Mouse (Mus musculus) heart, postnatal 36 days (tissue): ENCODE results near the gene Ilf3. TPM values are rescaled to one million over a fixed set of nuclear protein-coding genes. Genes with fewer than 3 reads are reported as not detected.
A peak's percentile ranks its signal among the peaks of the same experiment; 100 is the strongest.
"Not testable (repeated sequence)": the region's sequence is repeated elsewhere in the genome, so short reads cannot be mapped to it uniquely, and the experiment has no call there.

Source experiments
- DNase-seq, 2 experiments: peaks; one replicate each; pipeline ENCODE4 v3.0.0; 2021 to 2022
- intact Hi-C: fragments of 180-260 bp; cut with DNase I; formaldehyde crosslinking; loops from one replicate; pipeline ENCODE4 v1.15.1; 2025
- total RNA-seq, 2 experiments: library from RNA; stranded (reverse); gene quantifications; 2 replicates each; pipeline ENCODE4 v1.2.3; 2021

The Ilf3 gene
- total RNA-seq = 10 to 100 TPM; 28.9 to 29.0 TPM

GRCm38 (mm10) chr9:21367357-21368111, at the start of gene Ilf3:
Ilf3 (plus strand) TSS chr9:21367871.
- intact Hi-C loops = loop anchor here (2.0 kb wide), 2 partner anchors 43 to 101 kb away; partner anchors contain the start of gene Qtrt1
- DNase-seq = peak; percentile 99 to 100

GRCm38 (mm10) chr9:21318792-21319191, 48.9 kb upstream of the Ilf3 start:
- DNase-seq = no peak
- intact Hi-C loops = no loop called here

- DNase-seq = no peak
- intact Hi-C loops = no loop called here
These were observed 48.2 kb upstream of the Ilf3 start for GRCm38 (mm10) chr9:21319503-21319902.

DNA sequence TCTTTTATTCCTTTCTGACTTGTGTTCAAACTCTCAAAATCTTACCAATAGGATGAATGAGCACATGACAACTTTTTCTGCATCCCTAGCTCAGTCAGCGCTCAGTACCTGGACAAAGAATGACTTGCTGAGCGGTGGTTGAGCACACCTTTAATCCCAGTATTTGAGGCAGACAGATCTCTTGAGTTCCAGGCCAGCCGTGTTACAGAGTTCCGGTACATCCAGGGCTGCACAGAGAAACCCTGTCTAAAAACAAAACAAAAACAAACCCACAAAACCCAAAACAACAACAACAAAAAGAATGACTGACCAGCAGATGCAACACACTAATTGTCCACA, 47.4 kb upstream of the Ilf3 start:
- intact Hi-C loops = no loop called here
- DNase-seq = no peak

DNA sequence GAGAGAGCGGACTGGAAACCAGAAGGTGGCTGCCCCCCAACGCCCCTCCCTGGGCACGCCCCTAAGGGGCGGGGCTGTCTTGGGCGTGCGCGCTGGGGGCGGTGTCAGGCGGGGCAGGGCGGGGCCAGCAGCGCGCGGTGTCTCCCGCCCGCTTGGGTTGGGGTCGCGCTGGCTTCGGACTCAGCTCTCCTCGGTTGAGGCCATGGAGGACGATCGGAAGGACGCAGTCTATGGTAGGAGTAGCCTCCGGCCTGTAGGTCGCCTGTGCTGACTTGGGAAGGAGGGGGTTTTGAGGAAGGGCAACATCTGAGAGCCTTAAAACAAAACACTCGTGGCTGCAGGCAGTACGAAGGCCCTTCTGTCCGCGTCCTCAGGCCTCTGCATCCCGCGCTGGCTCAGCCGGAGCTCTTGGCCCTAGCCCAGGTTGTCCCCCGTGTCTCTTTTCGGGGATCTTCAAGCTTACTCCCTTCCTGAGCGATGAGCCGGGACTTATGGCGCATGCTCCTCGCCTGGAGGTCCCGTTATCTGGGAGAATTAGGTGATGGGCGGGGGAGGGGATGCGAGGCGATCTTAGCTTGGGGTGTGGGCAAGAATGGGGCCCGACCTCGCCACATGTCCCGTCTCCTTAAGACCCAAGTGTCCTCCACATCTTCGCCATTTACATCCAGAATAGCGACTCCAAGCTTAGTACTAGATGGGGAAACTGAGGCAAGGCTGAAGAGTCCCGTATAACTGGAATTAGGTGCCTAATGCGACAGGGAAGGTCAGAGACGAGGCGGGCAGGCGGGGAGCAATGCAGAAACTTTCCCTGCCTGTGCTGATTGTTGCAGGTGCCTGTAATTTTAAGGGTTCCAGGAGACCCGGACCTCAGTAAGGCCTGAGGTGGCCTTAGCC, 46.8 kb upstream of the Ilf3 start, which contains the start of gene Slc44a2:
Slc44a2 (plus strand) TSS at position 80 of the 894 bp plus-strand sequence.
- peak; percentile 91 to 93 for DNase-seq
- intact Hi-C loops = no loop called here

- peak; percentile 51 to 55 for DNase-seq
These were observed 46.2 kb upstream of the Ilf3 start for GRCm38 (mm10) chr9:21321513-21321835.

GRCm38 (mm10) chr9:21322211-21322916, 45.3 kb upstream of the Ilf3 start:
- intact Hi-C loops = no loop called here
- DNase-seq = no peak

More at GRCm38 (mm10) chr9:21321513-21321835, 46.2 kb upstream of the Ilf3 start:
- intact Hi-C loops = no loop called here

DNA sequence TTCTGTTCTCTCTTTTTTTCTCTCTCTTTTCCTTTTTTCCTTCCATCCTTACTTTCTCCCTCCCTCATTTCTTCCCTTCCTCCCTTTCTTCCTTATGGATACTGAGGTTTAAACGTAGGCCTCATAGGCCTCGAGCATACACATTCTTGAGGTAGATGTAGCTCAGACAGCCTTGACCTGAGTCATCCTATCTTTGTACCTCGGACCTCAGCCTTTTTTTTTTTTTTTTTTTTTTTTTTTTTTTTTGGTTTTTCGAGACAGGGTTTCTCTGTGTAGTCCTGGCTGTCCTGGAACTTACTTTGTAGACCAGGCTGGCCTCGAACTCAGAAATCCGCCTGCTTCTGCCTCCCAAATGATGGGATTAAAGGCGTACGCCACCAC, 44.8 kb upstream of the Ilf3 start:
- intact Hi-C loops, DNase-seq: not testable (repeated sequence)

DNA sequence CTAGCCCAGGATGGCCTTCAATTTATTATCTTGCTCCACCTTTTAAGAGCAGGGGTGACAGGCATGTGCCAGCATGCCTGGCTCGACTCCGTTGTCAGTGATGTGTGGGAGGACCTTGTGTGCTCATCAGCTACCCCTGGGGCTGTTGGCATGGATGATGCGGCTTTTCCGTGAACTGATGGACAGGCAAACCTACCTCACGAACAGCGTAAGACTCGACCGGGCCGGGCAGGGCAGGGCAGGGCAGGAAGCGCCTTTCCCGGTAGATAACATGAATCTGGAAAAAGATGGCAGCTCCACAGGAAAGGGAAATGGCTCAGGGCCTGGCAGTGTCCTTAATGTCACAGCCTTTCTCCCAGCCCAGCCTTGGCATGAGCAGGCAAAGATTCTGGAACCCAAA, 43.4 kb upstream of the Ilf3 start:
- intact Hi-C loops = no loop called here
- no peak for DNase-seq

GRCm38 (mm10) chr9:21327569-21327968, 40.1 kb upstream of the Ilf3 start:
- DNase-seq = no peak
- intact Hi-C loops = no loop called here

DNA sequence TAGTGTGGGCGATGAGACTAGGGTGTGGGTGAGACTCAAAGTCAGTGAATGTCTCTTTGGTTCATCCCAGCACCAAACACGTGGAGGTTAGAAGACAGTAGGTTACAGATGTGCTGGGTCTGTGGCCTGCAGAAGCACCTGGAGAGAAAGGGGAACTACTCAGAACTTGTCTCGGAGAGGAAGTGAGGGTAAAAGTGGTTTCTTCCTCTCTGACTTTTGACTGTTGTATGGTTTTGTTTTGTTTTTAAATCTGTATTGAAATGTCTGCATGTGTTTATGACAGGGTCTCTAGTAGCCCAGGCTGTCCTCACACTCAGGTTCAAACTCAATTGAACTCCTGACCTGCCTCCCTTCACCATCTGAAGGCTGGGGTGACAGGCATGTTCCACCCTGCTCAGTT, 39.6 kb upstream of the Ilf3 start:
- no peak for DNase-seq
- intact Hi-C loops = no loop called here

GRCm38 (mm10) chr9:21329041-21329440, 38.6 kb upstream of the Ilf3 start:
- DNase-seq = peak; percentile 60 to 62
- intact Hi-C loops = no loop called here

DNA sequence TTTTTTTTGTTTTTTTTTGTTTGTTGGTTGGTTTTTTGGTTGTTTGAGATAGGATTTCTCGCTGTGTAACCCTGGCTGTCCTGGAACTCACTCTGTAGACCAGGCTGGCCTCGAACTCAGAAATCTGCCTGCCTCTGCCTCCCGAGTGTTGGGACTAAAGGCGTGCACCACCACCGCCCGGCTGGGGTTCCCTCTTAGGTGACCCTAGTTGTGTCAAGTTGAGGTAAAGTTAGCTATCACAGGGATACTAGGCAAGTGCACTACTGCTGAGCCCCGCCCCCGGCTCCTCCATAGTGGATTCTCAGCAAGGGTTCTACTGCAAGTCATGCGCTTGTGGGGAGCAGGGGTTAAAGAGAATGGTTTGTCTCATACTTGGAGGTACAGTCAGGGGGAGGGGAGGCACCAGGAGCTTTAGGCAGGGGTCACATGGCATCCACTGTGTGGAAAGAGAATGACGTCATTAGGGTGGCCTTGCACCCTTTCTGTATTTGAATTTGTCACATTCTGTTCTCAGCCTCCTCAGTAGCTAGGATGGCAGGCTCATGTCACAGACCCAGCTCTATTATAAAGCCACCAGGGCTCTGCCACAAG, 37.9 kb upstream of the Ilf3 start:
- intact Hi-C loops = no loop called here
- DNase-seq = no peak

- DNase-seq = no peak
These were observed 36.1 kb upstream of the Ilf3 start for GRCm38 (mm10) chr9:21331365-21332140.

GRCm38 (mm10) chr9:21332161-21333061, 35.3 kb upstream of the Ilf3 start:
- DNase-seq = no peak
- intact Hi-C loops = no loop called here

More at GRCm38 (mm10) chr9:21331365-21332140, 36.1 kb upstream of the Ilf3 start:
- intact Hi-C loops = no loop called here

GRCm38 (mm10) chr9:21333523-21333922, 34.1 kb upstream of the Ilf3 start:
- intact Hi-C loops = no loop called here
- no peak for DNase-seq

GRCm38 (mm10) chr9:21334747-21335146, 32.9 kb upstream of the Ilf3 start:
- DNase-seq = no peak
- intact Hi-C loops = no loop called here

- intact Hi-C loops = no loop called here
- DNase-seq = no peak
These were observed 32.3 kb upstream of the Ilf3 start for GRCm38 (mm10) chr9:21335391-21335790.

GRCm38 (mm10) chr9:21336491-21336890, 31.2 kb upstream of the Ilf3 start:
- no peak for DNase-seq
- intact Hi-C loops = no loop called here
